Mouse (Mus musculus) embryonic fibroblast, embryonic 13.5 days (primary cell): Measurements from ENCODE around the gene Supt3. TPM values are rescaled to one million over a fixed set of nuclear protein-coding genes. Genes with fewer than 3 reads are reported as not detected.

Experiments used
- H3K27ac ChIP-seq: 2 replicates; pipeline ENCODE4 v1.5.1; 2012; ENCODE audit warnings: low read length, control low read depth, inconsistent platforms; ENCODE audit not compliant: insufficient read depth
- H3K4me1 ChIP-seq: 2 replicates; pipeline ENCODE4 v1.6.1; 2011; ENCODE audit warnings: low read length; ENCODE audit not compliant: control insufficient read depth, insufficient read depth
- H3K4me3 ChIP-seq: 2 replicates; pipeline ENCODE4 v1.5.1; 2011; ENCODE audit warnings: mild to moderate bottlenecking, control low read depth, low read length; ENCODE audit not compliant: insufficient read depth
- CTCF ChIP-seq: IDR thresholded peaks from 2 replicates; pipeline ENCODE4 v1.5.1; 2011; ENCODE audit warnings: mild to moderate bottlenecking, control low read depth, low read length, moderate library complexity, borderline replicate concordance; ENCODE audit not compliant: insufficient read depth
- POLR2A ChIP-seq: IDR thresholded peaks from 2 replicates; pipeline ENCODE4 v1.6.1; 2011; ENCODE audit warnings: low read depth, mild to moderate bottlenecking, control low read depth, low read length, moderate library complexity
- polyA plus RNA-seq: library from polyadenylated mRNA; stranded (reverse); fragments of >200 nt; gene quantifications from 2 replicates; pipeline ENCODE4 v1.2.4, GENCODE M21; 2011; ENCODE audit warnings: low read depth; ENCODE audit not compliant: missing spikeins, insufficient read length

Gene Supt3
- polyA plus RNA-seq, 1 experiment = 20.7 TPM

GRCm38 (mm10) chr17:44945333-44945732, 168.4 kb downstream of the Supt3 start:
- Histone ChIP-seq H3K4me1 (no peaks in the 10 kb centered on the region), H3K27ac (no peak overlapping the region), H3K4me3 (no peak overlapping the region)
- no peak for TF ChIP-seq POLR2A
- no peak for TF ChIP-seq CTCF

- Histone ChIP-seq H3K4me1 (no peaks in the 10 kb centered on the region), H3K4me3 (no peak overlapping the region), H3K27ac (no peak overlapping the region)
- TF ChIP-seq POLR2A = no peak
- no peak for TF ChIP-seq CTCF
Observed at GRCm38 (mm10) chr17:44948321-44948720, 171.4 kb downstream of the Supt3 start.

DNA sequence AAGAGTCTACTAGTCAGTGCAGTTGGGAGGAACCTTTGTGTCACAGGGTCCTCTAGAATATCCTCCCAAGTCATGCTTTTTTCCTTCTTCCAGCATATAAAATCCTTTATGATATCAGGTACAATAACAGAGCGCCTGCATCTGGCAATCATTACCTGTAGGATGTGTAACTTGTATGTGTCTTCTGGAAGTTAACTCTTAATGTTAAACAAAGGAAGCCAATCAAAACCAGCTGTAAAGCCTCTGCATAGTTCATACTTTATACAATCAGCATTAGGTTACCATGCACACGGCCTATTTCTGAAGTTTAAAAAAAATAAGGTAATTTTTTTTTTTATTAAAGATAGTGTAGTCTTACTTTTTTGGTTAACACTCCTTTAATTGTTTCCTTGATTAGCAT, 179.7 kb downstream of the Supt3 start:
- no peaks in the 10 kb centered on the region for H3K4me1 ChIP-seq
- no peak for TF ChIP-seq POLR2A
- no peak for TF ChIP-seq CTCF
- H3K27ac ChIP-seq = no peak overlapping the region
- H3K4me3 ChIP-seq = no peak overlapping the region

DNA sequence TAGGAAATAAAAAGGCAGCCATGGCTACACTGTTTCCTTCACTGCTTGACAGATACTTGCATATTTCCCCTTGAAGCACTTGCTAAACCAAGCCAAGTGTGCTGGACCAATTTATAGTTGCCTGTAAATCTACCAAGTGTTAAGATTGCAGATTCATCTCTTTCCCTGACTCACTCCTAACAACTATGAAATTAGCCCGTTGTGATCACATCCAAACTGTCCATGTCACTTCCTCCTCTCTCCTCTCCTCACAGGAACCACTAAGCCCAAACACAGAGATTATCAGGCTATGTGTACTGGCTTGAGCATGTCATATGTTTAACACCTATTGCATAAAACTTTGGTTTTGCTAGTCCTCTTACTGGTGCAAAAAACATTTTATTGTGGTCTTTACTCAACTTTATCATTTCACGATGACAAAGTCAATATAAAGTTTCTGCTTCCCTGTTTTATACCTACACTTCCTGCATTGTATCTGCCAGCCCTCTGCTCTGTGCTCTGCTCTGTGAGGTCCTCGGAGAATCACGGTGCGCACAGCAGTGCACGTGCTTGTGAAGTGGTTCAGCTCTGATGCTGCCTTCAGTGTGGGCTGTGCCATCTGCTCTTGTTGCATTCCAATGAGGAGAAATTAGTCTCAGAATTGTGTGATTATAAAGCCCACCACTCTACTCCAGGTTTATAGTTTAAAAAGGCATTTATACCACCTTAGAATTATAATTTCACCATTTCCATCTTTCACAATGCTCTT, 186.3 kb downstream of the Supt3 start:
- TF ChIP-seq POLR2A (no peak), CTCF (no peak)
- Histone ChIP-seq H3K27ac (no peak overlapping the region), H3K4me3 (no peak overlapping the region), H3K4me1 (no peaks in the 10 kb centered on the region)

DNA sequence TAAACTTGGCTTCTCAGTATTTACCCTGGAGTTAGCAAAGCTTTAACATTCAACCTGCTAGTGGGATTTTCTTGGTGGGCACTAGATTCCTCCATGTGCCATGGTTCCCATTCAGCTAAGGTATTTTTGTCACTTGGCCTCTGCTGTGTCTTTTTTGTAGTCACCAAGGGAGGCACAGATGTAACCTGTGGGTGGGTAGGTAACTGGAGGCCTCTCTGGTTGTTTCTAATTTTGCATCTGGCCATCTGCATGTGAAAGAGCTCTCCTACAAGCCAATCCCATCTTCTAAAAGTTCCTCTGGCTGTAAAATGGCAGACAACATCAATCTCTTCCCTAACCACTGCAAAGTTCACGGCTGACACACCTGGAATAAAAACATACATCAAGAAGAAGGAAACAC, 190.2 kb downstream of the Supt3 start:
- no peak for TF ChIP-seq CTCF
- TF ChIP-seq POLR2A = no peak
- H3K4me1 ChIP-seq = no peaks in the 10 kb centered on the region
- H3K4me3 ChIP-seq = no peak overlapping the region
- H3K27ac ChIP-seq = no peak overlapping the region

DNA sequence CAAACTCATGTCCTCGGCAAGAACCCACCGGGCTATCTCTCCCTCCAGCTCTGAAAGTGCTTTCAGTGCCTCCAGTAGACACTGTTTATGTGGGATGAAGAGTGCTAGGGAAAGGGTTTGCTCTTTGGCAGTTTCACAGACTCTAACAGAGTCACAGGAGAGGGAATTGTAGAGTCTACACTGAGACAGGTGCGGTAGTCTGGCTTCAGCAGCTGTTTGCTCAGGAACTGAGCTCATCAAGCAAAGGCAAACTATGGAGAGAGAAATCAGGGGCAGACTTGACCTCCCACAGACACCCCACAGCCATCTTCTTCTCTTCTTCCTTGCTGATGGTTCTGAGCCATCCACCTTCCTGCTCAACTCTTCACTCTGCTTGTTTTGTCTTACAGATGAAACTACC, 193.3 kb downstream of the Supt3 start:
- H3K27ac ChIP-seq = no peak overlapping the region
- H3K4me3 ChIP-seq = no peak overlapping the region
- TF ChIP-seq POLR2A (no peak), CTCF (no peak)
- H3K4me1 ChIP-seq = no peaks in the 10 kb centered on the region

- H3K4me3 ChIP-seq = no peak overlapping the region
- no peaks in the 10 kb centered on the region for H3K4me1 ChIP-seq
- no peak for TF ChIP-seq CTCF
- no peak for TF ChIP-seq POLR2A
- H3K27ac ChIP-seq = no peak overlapping the region
Observed at GRCm38 (mm10) chr17:44973489-44973888, 196.5 kb downstream of the Supt3 start.

- TF ChIP-seq CTCF (no peak), POLR2A (no peak)
- H3K27ac ChIP-seq = no peak overlapping the region
- no peaks in the 10 kb centered on the region for H3K4me1 ChIP-seq
- no peak overlapping the region for H3K4me3 ChIP-seq
Observed at GRCm38 (mm10) chr17:44977690-44978089, 200.7 kb downstream of the Supt3 start.

GRCm38 (mm10) chr17:44987964-44988363, 211.0 kb downstream of the Supt3 start:
- TF ChIP-seq CTCF (no peak), POLR2A (no peak)
- Histone ChIP-seq H3K4me1 (no peaks in the 10 kb centered on the region), H3K4me3 (no peak overlapping the region), H3K27ac (no peak overlapping the region)

DNA sequence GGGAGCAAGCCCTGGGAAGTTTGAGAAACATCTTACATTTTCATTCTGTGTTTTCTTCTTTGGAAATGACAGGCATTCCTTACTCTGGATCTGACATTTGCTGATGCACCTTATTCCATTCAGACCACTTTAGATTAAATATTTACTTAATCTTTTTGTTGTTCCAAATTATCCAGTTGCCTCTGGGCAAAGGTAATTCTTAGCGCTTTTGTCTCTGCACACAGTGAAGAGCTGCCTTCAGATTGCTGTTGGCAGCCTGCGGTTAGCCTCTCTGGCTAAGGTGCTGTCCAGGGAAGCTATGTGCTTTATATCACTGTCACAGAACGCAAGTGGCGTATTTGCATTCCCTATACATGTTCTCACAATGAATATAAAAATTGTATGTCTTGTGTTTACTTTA, 226.4 kb downstream of the Supt3 start:
- no peak overlapping the region for H3K4me3 ChIP-seq
- no peaks in the 10 kb centered on the region for H3K4me1 ChIP-seq
- TF ChIP-seq POLR2A = no peak
- TF ChIP-seq CTCF = no peak
- no peak overlapping the region for H3K27ac ChIP-seq
